Mouse (Mus musculus) neural tube, embryonic 10.5 days (tissue): ENCODE data around the gene Shprh.
"Not testable (repeated sequence)": the region's sequence is repeated elsewhere in the genome, so short reads cannot be mapped to it uniquely, and the experiment has no call there.

ENCODE experiments used
- DNase-seq: peaks from one replicate; pipeline ENCODE4 v3.0.0-alpha.2; 2017; ENCODE audit warnings: low spot score; ENCODE audit errors: extremely low spot score

Shprh gene

DNA sequence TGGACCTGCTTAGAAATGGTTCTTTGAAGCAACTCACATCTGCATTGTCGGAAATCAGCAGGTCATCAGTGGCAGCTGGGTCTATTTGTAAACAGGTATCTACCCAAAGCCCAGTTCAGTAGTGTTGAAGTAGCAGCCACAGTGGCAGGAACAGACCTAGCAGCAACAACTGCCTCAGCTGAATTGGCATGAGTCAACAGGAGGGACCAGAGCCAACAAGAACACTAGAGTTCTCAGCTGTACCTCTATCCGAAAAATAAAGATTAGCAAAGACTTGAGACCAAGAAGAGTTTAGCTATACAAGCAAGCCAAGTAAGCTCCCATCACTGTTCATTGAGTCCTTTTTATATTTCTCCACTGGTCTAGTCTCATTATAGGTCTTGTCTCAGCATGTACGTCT is 99.0 kb downstream of the Shprh start:
- DNase-seq, result no peak

GRCm38 (mm10) chr10:11250247-11250997 is 101.2 kb downstream of the Shprh start:
- DNase-seq, result no peak

DNA sequence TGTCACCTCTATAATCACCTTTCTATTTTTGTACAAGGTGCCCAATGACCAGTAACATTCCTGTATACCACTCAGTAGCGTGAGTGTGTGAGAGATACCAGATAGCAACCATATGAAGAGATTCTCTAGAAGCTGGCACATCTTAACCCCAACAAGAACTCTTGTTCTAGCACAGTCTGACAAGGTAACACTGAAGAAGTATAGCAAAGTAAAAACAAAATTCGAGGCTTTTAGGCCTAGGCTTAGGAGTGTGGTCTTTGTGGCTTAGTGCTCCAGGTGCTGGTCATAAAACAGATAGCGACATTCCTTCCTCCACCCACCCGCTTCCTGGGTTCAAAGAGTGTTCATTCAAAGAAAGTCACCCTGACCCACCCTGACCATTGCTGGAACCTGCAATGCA is 104.4 kb downstream of the Shprh start:
- DNase-seq, result not testable (repeated sequence)

- no peak for DNase-seq
Observed at GRCm38 (mm10) chr10:11260119-11260518, 110.9 kb downstream of the Shprh start.

GRCm38 (mm10) chr10:11262292-11262691 is 113.1 kb downstream of the Shprh start:
- DNase-seq, result not testable (repeated sequence)

DNA sequence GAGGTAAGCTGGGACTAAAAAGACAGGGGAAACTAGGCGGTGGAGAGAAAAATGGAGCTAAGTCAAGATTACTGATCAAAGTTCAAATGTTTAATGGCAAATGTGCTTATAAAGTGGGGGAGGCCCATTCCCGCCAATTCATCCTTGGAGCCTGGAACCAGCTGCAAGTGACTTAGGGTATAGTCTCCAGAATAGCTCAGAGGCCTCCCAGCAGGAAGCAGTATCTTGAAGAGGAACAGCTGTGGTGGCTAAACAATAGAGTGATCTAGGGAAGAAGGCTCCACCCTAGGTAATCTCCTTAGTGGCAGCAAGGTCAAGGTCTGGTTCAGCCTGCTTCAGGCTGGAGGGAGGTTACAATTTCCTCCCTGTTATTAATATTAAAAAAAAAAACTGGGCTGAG is 114.6 kb downstream of the Shprh start:
- DNase-seq, result not testable (repeated sequence)
